Mouse (Mus musculus): ENCODE data around the gene Gng7.

The Gng7 gene

GRCm38 (mm10) chr10:81025639-81026275 lies 11.0 kb upstream of the Gng7 start, which contains the start of gene Diras1:
Diras1 (minus strand) TSS chr10:81025662.
- DNase-seq: no peak

GRCm38 (mm10) chr10:81025047-81025621 lies 10.4 kb upstream of the Gng7 start:
- no peak for DNase-seq

- no peak for DNase-seq
Observed at GRCm38 (mm10) chr10:81024346-81024937, 9.7 kb upstream of the Gng7 start.

- DNase-seq: no peak
Observed at GRCm38 (mm10) chr10:81022744-81023143, 8.0 kb upstream of the Gng7 start.

GRCm38 (mm10) chr10:81021547-81022110 lies 6.9 kb upstream of the Gng7 start:
- DNase-seq: no peak

GRCm38 (mm10) chr10:81020207-81020606 lies 5.5 kb upstream of the Gng7 start:
- DNase-seq: no peak

- no peak for DNase-seq
Observed at GRCm38 (mm10) chr10:81019687-81020086, 4.9 kb upstream of the Gng7 start.

GRCm38 (mm10) chr10:81018326-81018725 lies 3.6 kb upstream of the Gng7 start:
- DNase-seq: peak; percentile 30

GRCm38 (mm10) chr10:81016645-81017044 lies 1.9 kb upstream of the Gng7 start:
- DNase-seq: peak; percentile 77

GRCm38 (mm10) chr10:81015666-81016065 lies 921 bp upstream of the Gng7 start:
- DNase-seq: no peak

- DNase-seq: no peak
Observed at GRCm38 (mm10) chr10:81010851-81011250, 3.9 kb downstream of the Gng7 start.

GRCm38 (mm10) chr10:81007240-81007639 lies 7.5 kb downstream of the Gng7 start:
- DNase-seq: no peak

- DNase-seq: no peak
Observed at GRCm38 (mm10) chr10:81006005-81006677, 8.6 kb downstream of the Gng7 start.

GRCm38 (mm10) chr10:81001161-81001560 lies 13.6 kb downstream of the Gng7 start:
- DNase-seq: no peak

GRCm38 (mm10) chr10:81000197-81001062 lies 14.3 kb downstream of the Gng7 start:
- DNase-seq: no peak

GRCm38 (mm10) chr10:80999362-81000196 lies 15.2 kb downstream of the Gng7 start:
- peak; percentile 86 for DNase-seq

GRCm38 (mm10) chr10:80998778-80999177 lies 16.0 kb downstream of the Gng7 start:
- peak; percentile 54 for DNase-seq

GRCm38 (mm10) chr10:80998021-80998420 lies 16.7 kb downstream of the Gng7 start:
- no peak for DNase-seq

GRCm38 (mm10) chr10:80997332-80997731 lies 17.4 kb downstream of the Gng7 start:
- DNase-seq: no peak

- no peak for DNase-seq
Observed at GRCm38 (mm10) chr10:80996501-80996900, 18.2 kb downstream of the Gng7 start.

- peak; percentile 88 for DNase-seq
Observed at GRCm38 (mm10) chr10:80995091-80995632, 19.6 kb downstream of the Gng7 start.

All from lung, postnatal 14 days (tissue).